Mouse (Mus musculus) embryo, embryonic 10.5 days (tissue): ENCODE data around the gene Hist1h2bp.
A peak's percentile ranks its signal among the peaks of the same experiment; 100 is the strongest.
"Not testable (repeated sequence)": the region's sequence is repeated elsewhere in the genome, so short reads cannot be mapped to it uniquely, and the experiment has no call there.

ENCODE experiments used
- DNase-seq: peaks from one replicate; pipeline ENCODE4 v3.0.0-alpha.2; 2015; ENCODE audit warnings: low spot score

Gene Hist1h2bp

DNA sequence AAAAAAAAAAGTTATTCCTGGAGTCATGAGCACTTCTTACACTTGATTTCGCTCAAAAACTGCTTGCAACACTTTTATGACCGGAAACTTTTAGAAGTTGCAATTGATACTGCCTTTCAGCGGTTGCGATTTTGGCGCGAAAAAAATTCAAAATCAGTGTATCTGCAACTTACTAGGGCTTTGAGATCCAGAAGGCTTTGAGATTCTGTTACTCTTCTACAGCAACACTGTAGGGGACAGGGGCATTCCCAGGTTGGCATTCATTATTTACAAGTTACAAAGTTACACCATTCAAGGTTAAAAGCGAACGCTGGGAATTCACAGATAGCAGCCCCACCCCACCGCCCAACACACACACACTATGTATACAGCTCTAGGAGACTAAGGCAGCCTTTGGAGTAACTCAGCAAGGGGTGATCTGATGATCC, 3.5 kb upstream of the Hist1h2bp start:
- DNase-seq: peak; percentile 77

DNA sequence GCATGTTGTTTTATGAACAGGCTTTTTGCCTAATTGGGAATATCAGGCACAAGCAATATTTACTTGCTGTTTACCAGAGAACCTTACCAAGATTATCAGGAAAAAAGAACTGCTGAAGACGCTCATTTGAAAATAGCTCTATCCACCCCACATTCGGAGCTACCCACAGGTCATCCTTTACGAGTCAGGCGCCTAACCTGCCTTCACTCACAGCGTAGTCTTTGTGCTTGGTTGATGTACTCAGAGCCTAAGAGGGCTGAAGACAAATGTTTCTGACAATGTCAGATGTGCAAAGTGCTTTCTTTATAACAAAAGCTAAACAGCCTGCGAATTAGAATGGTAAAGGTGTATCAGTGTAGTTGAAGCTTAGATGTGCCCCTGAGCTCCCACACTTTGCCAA, 3.0 kb upstream of the Hist1h2bp start:
- DNase-seq: peak; percentile 60

DNA sequence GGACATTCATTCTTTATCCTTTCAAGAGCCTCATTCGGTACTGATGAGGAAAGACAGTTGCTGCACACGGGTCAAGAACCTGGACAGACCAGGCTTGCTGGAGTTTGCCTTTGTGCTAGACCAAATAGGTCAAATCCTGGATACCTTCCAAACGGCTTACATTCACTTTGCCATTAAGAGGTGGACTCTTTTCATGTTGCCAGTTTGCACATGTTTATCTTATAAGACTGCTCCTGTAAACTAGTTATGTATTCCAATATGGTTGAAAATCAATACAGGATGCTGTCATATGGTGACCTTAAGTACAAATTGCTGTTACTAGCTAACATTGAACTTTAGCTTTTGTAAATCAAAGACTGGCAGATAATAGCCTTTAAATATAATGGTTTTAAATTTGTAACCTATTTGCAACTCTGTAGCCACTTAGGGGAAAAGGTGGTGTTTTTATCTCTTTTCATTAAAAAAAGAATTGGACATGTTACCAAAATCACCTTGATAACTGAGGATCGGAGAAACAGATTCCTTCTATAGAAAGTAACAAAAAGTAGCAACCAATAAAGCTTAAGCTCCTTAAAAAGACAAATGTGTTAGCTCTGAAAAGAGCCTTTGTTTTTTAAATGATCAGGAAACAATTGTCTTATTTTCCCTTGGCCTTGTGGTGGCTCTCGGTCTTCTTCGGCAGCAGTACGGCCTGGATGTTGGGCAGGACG, 917 bp upstream of the Hist1h2bp start:
- DNase-seq: peak; percentile 82

DNA sequence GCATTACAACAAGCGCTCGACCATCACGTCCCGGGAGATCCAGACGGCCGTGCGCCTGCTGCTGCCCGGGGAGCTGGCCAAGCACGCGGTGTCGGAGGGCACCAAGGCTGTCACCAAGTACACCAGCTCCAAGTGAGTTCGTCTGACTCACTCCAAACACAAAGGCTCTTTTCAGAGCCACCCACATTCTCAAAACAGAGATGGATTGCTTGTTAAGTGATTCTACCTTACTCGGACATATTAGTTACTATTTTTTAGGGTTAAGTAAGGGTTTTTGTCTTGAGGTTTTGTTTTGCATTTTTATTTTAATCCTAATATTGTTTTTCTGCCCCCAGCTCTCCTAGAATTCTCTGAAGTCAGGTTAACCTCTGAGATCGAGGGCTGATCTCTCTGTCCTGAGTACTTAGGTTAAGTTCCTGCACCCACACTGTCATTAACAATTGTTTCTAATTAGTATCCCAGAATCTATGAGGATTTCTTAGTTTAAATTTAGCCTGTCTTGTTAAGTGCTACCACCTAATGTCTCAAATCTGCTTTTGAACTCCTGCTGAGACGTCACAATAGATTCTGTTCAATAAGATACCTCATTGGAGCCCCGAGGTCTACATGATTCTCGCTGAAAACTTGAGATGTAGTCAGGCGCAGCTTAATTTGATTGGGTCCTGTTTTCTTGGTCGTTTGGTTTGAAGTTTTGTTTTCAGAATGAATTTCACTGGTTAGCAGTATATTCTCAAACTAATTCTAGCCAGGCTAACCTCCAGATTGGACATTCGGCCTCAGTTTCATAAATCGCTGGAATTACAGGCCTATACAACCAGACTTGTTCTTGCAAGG, 716 bp downstream of the Hist1h2bp start:
- DNase-seq: peak; percentile 75

DNA sequence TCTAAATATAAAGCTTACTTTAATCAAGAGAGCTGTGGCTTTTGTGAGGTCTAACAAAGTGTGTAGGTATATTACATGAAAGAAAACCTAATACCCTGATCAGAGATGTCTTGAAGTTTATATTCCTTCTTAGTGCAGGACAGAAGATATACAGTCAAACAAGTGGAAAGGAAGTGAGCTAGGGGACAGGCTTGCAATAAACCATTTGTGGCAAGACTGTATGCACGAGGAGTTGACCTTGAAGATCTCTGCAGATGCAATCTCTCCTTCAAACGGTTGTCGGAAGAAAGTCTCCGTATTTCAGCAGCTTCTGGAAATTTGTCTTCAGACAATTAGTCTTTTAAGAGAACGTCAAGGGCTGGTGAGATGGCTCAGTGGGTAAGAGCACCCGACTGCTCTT, 2.7 kb downstream of the Hist1h2bp start:
- peak; percentile 11 for DNase-seq

DNA sequence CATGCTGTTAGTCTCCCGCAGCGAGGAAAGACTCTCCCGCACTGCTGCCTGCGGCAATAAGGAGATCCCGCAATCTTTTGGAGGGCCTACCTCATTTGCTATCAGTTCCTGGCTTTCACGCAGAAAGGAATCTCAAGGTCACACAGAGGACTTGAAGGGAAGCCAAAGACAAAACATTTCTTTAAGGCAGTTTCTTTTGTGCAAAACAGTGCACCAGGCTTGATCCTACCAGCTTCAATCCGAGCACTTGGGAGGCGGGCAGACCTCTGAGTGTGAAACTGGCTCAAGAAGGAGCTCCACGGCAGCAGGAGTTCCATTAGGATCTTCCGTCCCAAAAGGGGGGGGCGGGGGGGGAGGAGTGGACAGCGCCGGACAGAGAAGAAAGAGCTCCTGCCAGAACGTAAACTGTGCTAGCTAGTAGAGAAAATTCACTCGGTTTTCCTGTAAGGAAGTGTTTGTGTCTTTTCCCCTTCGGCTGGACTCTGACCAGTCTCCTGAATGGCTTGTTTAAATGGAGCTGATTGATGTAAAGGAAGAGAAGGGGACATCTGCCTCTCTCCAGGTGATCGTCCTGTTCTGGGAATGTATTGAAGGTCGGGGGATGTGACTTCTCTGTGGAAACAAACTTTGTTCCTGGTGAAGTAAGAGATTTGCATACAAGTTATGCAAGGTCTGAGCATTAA, 3.5 kb downstream of the Hist1h2bp start:
- peak; percentile 49 for DNase-seq

DNA sequence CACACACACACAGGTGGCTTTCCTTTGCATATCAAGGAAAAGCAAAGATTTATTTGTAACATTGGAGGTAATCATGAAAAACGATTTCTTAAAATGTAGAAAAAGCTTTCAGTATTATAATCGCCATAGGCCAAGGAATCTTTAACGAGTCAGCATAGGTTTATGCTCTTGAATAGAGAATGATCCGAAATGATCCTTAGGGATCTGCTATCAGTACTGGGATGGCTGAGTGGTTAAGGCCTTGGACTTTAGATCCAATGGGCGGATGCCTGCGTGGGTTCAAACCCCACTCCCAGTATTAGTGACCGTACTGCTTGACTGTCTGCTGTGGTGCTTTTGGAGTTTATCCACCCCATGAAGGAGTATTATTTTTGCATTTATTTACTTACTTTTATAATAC, 8.3 kb downstream of the Hist1h2bp start:
- no peak for DNase-seq

DNA sequence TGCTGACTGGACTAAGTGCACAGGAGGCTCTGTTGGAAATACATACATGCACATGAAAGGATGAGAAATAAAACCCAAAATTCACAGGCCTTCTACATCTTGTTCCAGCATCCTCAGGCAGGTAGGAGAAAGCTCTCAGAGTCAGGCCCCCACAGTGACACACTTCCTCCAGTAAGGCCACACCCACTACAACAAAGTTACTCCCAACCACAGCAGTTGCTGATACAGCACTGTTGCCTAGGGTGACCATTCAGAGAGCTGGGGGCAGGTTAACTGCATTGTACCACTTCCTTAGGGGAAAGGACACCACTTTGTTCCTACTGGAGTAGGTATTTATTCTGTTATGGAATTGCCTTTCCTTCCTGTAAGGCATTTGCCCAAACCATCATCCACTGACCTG, 9.9 kb downstream of the Hist1h2bp start:
- not testable (repeated sequence) for DNase-seq

DNA sequence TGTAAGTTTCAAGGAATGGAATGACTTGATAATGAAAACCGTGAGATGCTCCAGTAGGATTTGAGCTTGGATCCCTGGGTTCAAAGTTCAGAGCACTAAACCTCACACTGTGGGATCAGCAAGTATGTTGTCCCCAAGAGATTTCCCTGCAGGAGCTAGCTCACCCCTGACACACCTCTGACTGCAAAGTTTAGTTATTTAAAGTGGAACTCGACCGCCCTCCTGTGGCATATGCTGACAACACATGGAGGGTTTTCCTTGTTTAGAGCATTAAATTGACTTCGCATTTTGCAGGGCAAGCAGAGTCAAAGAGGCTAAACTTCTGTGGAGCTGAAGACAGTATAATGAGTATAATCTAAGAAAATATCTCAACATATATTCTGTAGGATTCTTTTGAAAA, 15.8 kb downstream of the Hist1h2bp start:
- not testable (repeated sequence) for DNase-seq

DNA sequence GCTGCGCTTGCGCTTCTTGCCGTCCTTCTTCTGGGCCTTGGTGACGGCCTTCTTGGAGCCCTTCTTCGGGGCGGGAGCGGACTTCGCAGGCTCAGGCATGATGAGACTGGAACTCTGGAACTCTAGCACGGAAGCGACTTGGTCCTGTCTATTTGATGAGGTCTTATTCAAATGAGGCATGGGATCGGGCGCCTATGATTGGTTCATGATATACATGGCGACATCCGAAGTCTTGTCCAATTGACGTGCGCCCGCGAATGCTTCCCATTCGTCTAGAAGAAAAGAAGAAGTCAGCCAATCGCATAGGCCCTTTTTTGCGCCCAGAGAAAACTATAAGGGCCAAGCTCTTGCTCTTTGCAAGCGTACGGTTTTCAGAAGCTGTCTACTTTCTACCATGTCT, 22.8 kb downstream of the Hist1h2bp start, which contains the start of the genes Hist1h2bq and Hist1h2ao:
Gene Hist1h2bq, minus strand, starts transcription at position 125 of the 400 bp plus-strand sequence.
Gene Hist1h2ao, plus strand, starts transcription at position 393 of the 400 bp plus-strand sequence.
- not testable (repeated sequence) for DNase-seq

DNA sequence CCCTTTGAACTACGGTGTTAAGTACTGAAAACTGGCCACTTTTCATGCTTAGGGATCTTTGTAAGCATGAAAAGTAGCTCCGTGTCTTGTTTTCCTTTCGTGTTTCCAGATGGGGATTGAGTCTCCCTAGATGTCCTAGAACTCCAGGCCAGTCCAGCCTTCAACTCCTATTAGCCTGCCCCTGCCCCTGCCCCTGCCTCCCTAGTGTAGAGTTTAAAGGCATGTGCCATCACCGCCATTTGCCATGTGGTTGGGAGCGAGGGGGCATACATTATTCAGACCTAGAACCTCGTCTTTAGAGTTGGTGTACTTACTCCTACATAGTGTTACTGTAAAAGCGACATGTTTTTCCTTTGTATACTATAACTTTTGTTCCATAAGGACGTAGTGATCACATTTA, 23.8 kb downstream of the Hist1h2bp start:
- not testable (repeated sequence) for DNase-seq

DNA sequence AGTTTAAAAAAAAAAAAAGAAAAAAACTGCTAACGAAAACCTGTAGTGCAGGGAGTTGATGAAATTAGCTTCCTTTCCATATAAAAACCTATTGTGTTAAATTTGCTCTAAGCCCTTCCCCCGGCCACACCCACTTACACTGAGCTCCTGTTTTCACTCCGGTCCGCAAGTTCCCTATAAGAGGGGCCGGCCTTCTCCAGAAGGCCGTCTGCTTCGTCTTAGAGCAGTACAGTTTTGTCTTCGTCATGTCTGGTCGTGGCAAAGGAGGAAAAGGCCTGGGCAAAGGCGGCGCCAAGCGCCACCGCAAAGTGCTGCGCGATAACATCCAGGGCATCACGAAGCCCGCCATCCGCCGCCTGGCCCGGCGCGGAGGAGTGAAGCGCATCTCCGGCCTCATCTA, 24.3 kb downstream of the Hist1h2bp start, which contains the start of gene Hist1h4m:
Gene Hist1h4m, plus strand, starts transcription at position 208 of the 400 bp plus-strand sequence.
- not testable (repeated sequence) for DNase-seq

DNA sequence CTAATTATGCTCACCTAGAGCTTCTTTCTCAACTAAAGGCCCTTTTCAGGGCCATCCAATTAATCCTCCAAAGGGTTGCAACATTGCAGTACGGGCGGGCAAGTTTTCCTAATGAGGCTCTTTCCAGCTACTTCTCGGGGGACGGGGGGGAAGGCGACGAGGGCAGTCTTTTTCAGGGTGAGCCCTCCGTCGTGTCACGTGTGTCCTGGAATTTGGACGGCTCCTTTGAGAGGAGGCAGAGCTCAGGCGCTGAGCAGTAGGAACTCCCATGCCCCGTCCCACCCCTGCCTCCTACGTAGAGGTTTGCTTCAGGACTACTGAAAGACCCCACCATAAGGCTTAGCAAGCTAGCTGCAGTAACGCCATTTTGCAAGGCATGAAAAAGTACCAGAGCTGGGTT, 24.8 kb downstream of the Hist1h2bp start:
- DNase-seq: not testable (repeated sequence)

DNA sequence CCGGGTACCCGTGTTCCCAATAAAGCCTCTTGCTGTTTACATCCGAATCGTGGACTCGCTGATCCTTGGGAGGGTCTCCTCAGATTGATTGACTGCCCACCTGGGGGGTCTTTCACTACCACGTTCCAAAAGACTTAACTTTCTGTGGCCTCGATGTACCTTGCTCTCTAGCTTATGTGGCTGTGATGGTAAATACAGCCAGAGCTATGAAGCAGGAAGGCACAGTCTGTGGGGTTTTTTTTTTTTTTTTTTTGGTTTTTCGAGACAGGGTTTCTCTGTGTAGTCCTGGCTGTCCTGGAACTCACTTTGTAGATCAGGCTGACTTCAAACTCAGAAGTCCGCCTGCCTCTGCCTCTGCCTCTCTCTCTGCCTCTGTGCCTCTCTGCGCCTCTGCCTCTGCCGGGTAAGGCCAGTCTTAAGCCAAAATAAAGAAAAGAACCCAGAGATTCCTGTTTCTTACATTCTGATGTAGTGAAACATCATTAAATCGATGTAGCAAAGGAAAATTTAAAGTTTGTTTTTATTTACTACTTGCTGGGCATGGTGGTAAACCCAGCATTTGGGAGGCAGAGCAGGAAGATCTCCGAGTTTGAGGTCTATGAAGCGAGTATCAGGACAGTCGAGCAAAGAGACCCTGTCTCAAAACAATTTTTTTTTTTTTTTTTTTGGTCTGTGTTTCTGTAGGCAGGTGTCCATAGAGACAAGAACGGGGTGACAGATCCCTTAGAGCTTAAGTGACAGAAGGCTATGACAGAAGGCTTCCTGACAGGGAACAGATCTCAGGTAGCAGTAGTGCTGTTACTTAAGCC, 33.0 kb downstream of the Hist1h2bp start:
- not testable (repeated sequence) for DNase-seq

DNA sequence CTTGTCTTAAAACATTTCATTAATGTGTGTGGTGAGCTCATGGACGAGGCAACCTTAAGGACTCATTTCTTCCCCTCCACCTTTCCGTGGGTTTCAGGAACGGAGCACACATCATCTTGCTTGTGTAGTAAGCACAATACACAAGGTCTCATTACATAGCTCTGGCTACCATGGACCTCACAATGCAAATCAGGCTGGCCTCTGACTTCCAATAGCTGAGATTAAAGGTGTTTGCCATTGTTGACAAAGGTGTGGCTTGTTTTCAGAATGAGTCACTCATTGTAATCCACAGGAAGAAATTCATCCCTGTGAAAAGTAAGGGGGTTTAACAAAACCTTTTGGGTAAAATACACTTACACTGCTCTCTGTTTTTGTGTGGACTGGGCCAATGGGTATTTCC, 41.2 kb downstream of the Hist1h2bp start:
- no peak for DNase-seq

DNA sequence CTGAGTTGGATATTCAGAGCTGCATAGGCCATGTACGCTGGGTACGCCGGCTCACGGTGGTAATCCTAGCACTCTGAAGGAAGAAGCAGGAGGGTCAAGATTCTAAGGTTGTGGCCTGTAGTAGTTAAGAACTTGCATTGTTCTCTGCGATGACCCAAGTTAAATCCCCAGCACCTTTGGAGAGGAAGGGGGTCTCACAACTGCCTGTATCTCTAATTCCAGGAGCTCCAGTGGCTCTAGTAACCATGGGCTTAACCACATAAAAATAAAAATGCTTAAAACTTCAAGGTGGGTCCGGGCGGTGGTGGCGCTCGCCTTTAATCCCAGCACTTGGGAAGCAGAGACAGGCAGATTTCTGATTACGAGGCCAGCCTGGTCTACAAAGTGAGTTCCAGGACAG, 43.1 kb downstream of the Hist1h2bp start:
- no peak for DNase-seq

DNA sequence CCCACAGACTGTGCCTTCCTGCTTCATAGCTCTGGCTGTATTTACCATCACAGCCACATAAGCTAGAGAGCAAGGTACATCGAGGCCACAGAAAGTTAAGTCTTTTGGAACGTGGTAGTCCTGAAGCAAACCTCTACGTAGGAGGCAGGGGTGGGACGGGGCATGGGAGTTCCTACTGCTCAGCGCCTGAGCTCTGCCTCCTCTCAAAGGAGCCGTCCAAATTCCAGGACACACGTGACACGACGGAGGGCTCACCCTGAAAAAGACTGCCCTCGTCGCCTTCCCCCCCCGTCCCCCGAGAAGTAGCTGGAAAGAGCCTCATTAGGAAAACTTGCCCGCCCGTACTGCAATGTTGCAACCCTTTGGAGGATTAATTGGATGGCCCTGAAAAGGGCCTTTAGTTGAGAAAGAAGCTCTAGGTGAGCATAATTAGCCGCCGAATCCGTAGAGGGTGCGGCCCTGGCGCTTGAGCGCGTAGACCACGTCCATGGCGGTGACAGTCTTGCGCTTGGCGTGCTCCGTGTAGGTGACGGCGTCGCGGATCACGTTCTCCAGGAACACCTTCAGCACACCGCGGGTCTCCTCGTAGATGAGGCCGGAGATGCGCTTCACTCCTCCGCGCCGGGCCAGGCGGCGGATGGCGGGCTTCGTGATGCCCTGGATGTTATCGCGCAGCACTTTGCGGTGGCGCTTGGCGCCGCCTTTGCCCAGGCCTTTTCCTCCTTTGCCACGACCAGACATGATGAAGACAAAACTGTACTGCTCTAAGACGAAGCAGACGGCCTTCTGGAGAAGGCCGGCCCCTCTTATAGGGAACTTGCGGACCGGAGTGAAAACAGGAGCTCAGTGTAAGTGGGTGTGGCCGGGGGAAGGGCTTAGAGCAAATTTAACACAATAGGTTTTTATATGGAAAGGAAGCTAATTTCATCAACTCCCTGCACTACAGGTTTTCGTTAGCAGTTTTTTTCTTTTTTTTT, 44.4 kb downstream of the Hist1h2bp start, which contains the start of gene Hist1h4n:
Gene Hist1h4n, minus strand, starts transcription at position 779 of the 977 bp plus-strand sequence.
- DNase-seq: not testable (repeated sequence)

DNA sequence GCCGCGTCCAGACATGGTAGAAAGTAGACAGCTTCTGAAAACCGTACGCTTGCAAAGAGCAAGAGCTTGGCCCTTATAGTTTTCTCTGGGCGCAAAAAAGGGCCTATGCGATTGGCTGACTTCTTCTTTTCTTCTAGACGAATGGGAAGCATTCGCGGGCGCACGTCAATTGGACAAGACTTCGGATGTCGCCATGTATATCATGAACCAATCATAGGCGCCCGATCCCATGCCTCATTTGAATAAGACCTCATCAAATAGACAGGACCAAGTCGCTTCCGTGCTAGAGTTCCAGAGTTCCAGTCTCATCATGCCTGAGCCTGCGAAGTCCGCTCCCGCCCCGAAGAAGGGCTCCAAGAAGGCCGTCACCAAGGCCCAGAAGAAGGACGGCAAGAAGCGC, 46.2 kb downstream of the Hist1h2bp start, which contains the start of the genes Hist1h2ap and Hist1h2br:
Gene Hist1h2ap, minus strand, starts transcription at position 47 of the 400 bp plus-strand sequence.
Gene Hist1h2br, plus strand, starts transcription at position 283 of the 400 bp plus-strand sequence.
- not testable (repeated sequence) for DNase-seq
